Mouse (Mus musculus) right cerebral cortex, postnatal 4 days (tissue): ENCODE measurements around the gene Ppp1r12b.

Experiments used
- DNase-seq: peaks from one replicate; pipeline ENCODE4 v3.0.0-alpha.2; 2022

Ppp1r12b gene

GRCm38 (mm10) chr1:134790716-134791439, 164.9 kb downstream of the Ppp1r12b start:
- no peak for DNase-seq

- DNase-seq, result no peak
Observed at GRCm38 (mm10) chr1:134788096-134788495, 167.6 kb downstream of the Ppp1r12b start.

GRCm38 (mm10) chr1:134784911-134785310, 170.8 kb downstream of the Ppp1r12b start:
- DNase-seq, result no peak

GRCm38 (mm10) chr1:134784481-134784880, 171.3 kb downstream of the Ppp1r12b start:
- DNase-seq, result no peak

GRCm38 (mm10) chr1:134783958-134784357, 171.8 kb downstream of the Ppp1r12b start:
- no peak for DNase-seq

GRCm38 (mm10) chr1:134782797-134783196, 172.9 kb downstream of the Ppp1r12b start:
- no peak for DNase-seq

GRCm38 (mm10) chr1:134777936-134778548, 177.7 kb downstream of the Ppp1r12b start:
- no peak for DNase-seq

GRCm38 (mm10) chr1:134777201-134777885, 178.4 kb downstream of the Ppp1r12b start:
- DNase-seq, result no peak

GRCm38 (mm10) chr1:134775631-134776030, 180.1 kb downstream of the Ppp1r12b start:
- no peak for DNase-seq

- no peak for DNase-seq
Observed at GRCm38 (mm10) chr1:134774728-134775287, 180.9 kb downstream of the Ppp1r12b start.

GRCm38 (mm10) chr1:134774247-134774646, 181.5 kb downstream of the Ppp1r12b start:
- no peak for DNase-seq

- no peak for DNase-seq
Observed at GRCm38 (mm10) chr1:134773256-134773655, 182.5 kb downstream of the Ppp1r12b start.

GRCm38 (mm10) chr1:134772821-134773220, 182.9 kb downstream of the Ppp1r12b start:
- no peak for DNase-seq

GRCm38 (mm10) chr1:134771999-134772398, 183.7 kb downstream of the Ppp1r12b start:
- DNase-seq, result no peak

GRCm38 (mm10) chr1:134771353-134771752, 184.4 kb downstream of the Ppp1r12b start:
- no peak for DNase-seq

GRCm38 (mm10) chr1:134770312-134770711, 185.4 kb downstream of the Ppp1r12b start:
- no peak for DNase-seq

GRCm38 (mm10) chr1:134766448-134766847, 189.3 kb downstream of the Ppp1r12b start:
- no peak for DNase-seq

- DNase-seq, result no peak
Observed at GRCm38 (mm10) chr1:134764831-134765458, 190.8 kb downstream of the Ppp1r12b start.

- DNase-seq, result no peak
Observed at GRCm38 (mm10) chr1:134763776-134764438, 191.8 kb downstream of the Ppp1r12b start.

GRCm38 (mm10) chr1:134763250-134763649, 192.5 kb downstream of the Ppp1r12b start:
- no peak for DNase-seq

- no peak for DNase-seq
Observed at GRCm38 (mm10) chr1:134761534-134761933, 194.2 kb downstream of the Ppp1r12b start.

- DNase-seq, result no peak
Observed at GRCm38 (mm10) chr1:134760642-134761041, 195.1 kb downstream of the Ppp1r12b start.

GRCm38 (mm10) chr1:134759133-134759532, 196.6 kb downstream of the Ppp1r12b start:
- DNase-seq, result no peak
